Mouse (Mus musculus) adipocyte (in vitro differentiated cells): ENCODE results near the gene Rcan1.
A peak's percentile ranks its signal among the peaks of the same experiment; 100 is the strongest.

ENCODE experiments used
- DNase-seq: peaks from one replicate; pipeline ENCODE4 v3.0.0-alpha.2; 2016; ENCODE audit warnings: low spot score

The Rcan1 gene

DNA sequence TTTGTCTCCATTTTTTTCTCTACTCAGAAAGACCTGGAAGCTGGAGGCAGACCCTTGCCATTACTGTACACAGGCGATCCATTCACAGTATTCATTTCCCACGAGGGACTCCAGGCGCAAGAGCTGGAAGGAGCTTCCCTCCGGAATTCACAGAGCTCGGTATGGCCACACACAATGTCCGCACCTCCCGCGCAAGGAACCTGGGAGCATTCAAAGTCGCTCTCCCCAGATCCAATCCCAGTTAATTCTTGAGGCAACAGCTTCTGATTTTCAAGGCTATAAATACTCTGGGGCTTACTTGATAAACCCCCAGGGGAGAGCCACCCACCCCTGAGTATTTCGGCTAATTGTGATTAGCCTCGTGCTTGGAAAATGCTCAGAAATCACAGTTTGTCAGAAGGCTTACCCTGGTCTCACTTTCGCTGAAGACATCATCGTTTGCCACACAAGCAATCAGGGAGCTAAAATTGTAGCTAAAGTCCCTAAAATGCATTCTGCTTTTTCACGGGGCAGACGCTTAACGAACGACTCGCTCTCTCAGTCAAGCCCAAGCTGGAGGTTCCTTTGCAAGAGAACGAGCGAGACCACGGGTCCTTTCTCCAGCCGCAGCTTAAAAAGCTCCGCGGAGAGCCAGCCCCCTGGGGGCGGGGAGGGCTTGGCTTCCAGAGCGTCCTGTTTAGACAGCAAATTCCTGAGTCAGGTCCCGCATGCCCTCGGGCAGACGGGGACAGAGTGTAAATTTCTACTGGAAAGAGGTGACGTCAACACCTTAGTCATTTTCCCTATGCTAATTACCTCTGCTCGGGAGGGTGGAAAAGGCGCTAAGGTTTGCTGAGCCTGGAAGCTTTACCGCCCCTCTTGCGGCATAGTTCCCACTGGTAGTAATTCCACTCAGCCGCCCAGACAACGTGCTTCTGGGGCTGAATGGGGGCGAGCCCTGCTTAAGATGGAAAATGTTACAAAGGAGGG, 70.9 kb downstream of the Rcan1 start:
- peak; percentile 84 for DNase-seq

DNA sequence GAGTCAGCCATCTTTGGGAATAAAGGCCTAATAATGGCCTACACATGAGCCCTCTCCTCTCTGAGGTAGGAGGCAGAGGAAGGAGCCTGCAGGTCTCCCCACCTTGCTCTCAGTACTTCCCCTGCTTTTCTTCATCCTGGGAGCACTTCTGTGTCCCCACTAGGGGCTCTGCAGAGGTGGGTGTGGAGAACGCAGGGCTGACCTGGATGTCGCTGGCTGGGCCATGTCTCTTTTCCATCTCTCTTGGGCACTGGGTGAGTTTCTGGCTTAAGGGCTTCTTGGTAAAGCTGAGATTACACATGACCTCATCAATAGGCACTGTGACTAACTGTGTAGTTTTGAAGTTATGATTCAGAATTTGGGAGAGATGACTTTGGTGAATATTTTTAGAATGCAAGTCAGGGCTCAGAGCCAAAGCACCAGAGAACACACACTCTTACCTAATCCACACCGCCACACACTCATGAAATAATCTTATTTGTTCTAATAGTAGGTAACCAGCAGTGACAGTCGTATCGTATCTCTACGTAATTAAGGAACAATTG, 72.0 kb downstream of the Rcan1 start:
- peak; percentile 51 for DNase-seq

DNA sequence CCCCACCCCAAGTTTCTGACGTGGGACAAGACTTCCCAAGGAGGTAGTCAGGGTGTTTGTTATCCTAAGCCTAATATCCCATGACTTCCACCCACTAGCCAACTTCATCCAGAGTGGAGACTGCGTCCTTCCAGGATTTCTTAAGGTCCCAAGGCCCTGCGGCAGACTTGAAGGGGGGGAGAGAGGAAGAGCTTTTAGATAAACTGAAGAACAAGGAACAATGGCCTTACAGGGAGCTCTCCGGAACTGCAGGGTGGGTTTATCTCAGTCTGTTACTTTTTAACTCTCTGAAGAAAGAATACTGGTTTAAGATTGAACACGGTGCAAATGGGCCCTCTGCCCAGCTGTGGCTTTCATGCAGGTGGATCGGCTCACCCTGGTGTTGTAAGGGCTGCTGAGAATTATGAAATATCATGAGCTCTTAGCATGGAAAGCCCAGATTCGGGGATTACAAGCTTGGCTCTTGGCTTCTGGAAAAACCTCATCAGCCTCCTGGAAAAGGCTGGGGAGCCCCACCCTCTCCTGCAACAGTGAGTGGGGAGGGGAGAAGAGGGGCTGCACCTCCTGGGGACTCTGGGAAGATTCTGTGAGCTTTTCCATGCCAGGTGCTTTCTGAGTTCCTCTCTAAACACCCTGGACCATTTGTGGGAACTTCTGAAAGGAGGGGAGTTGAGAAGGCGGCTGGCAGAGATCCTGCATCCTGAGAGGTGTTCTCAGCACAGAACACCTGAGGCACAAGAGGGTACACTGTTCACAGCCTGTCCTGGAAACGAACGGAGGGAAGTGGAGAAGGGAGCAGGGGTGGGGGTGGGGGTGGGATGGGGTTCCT, 72.7 kb downstream of the Rcan1 start:
- no peak for DNase-seq

DNA sequence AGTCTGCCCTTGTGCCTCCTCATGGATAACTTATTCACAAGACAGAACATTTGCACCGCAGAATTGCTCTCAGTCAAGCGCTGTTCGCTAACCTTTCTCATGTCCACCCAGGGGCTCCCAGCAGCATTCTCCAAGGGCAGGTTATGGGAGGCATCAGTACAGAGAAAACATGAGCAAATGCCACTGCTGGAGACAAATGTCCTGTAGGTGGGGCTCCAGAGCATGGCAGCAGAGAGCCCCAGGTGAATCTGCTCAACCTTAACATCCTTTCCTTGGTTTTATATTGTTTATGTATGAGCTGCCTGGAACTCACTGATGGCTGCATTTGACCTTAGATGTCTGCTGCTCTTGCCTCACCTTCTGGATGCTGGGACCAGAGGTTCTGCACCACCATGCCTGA, 76.9 kb downstream of the Rcan1 start:
- DNase-seq: no peak

DNA sequence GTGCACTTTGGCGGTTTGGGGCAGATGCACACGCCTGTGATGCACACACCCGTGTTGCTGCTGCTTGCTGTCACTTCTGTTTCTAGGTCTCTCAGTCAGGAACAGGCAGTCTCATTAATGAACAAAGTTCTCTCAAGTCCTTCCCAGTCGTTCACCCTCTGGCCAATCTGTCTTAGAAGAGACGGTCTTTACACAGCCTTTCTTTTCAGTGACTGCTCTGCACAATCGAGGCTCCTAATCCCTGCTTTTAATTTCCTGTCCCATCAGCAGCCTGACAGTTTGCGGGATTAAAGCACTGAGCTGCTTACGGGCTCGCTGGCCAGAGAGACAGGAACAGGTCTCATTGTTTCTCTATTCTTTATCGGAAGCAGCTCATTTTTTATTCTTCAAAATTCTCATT, 83.0 kb downstream of the Rcan1 start:
- no peak for DNase-seq

DNA sequence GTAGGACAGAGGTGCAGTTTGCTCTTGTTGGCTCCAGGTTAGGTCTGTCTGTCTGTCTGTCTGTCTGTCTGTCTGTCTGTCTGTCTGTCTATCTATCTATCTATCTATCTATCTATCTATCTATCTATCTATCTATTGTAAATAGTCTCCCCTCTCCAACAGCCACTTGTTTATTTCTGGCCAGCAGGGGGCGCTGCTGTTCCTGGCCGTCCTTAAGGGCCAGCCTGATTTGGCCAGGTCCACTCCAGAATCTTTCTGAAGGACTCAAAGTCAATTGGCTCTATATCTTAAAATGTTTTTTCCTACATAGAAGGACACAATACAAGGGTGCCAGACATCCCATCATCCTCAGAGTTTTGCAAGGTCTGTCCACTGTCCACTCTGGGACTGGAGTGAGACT, 85.6 kb downstream of the Rcan1 start:
- peak; percentile 73 for DNase-seq

DNA sequence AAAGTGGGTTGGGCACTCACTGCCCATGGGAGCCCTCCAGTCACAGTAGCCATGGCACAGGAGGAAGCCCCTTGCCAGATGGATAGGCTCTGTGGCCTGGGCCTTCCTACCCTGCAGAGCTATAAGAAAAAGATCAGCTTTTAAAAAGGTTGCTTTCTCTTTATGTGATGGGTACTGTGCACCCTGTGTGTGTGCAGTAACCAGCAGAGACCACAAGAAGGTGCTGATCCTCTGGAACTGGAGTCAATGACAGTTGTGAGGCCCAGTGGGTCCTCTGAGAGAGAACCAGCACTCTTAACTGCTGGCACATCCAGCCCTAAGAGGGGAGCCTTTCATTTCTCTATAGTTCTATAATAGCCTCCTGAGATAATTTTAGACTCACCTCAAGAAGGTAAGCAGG, 87.3 kb downstream of the Rcan1 start:
- DNase-seq: no peak

DNA sequence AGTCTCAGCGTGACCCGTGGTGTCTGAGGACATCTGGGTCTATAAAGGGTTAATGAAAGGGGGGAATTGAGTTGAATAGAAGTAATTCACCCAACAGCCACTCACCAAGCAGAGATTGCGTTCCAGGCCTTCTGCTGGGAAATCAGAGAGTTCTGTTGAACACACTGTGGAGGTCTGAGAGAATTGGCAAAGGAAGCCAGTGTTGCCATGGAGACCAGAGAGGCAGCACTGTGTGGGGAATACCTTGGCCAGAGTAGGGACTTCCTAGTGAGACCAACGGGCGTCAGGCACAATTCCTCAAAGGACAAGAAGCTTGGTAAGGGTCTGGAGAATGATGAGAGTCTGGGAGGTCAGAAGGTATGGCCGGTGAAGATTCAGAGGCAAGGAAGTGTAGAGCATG, 88.2 kb downstream of the Rcan1 start:
- DNase-seq: no peak

DNA sequence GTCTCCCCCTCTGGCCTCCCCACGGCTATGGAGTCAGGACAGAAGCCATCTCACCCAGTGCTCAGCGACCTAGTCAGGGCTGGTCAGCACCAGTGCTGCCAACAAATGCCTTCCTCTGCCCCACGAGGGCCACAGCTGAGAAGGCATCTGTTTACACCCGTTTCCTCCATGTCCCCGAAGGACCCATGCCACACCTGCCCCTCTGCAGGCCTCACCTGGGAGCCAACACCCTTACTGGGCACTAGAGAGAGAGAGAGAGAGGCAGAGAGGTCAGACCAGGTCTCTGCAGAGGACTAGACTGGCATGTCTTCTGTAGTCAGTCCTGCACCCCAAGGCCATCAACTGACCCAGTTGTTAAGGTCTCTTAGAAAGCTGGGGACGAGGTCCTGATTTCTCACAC, 89.6 kb downstream of the Rcan1 start:
- DNase-seq: no peak

DNA sequence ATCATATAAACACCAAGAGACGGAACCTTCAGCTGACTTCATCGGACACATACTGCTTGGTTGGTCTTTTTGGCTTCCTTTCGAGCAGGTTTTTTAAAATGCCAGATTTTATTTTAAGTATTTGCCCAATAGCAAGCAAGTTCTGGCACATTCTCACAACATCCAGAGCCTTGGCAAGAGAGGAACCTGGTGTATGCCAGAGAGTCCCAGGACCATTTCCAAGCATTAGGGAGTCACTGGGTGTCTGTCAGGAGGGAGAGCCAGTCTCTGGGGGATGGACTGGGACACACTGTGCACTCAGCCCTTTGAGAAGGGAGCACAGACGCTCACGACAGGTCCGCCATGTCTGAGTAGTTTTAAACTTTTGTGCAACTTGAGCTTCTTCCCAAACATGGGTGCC, 93.7 kb downstream of the Rcan1 start:
- DNase-seq: peak; percentile 50

DNA sequence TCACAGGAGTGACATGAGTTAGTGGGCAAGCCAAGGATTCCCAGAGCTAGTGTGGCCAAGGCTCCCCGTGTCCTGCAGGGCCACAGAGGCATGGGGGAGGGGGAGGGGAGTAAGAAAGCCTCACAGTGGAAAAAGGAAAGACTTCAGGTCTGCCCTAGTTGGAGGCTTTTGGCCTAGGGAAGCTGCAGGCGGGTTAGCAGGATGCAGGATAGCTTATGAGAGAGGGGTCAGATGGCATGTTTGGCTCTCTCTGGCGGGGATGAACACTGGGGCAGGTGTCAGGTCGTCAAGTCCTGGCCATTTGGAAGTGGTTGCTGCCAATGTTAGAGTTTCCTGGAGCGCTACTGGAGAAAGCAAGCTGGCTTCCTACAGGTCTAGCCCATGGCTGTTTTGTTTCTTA, 99.0 kb downstream of the Rcan1 start:
- no peak for DNase-seq

DNA sequence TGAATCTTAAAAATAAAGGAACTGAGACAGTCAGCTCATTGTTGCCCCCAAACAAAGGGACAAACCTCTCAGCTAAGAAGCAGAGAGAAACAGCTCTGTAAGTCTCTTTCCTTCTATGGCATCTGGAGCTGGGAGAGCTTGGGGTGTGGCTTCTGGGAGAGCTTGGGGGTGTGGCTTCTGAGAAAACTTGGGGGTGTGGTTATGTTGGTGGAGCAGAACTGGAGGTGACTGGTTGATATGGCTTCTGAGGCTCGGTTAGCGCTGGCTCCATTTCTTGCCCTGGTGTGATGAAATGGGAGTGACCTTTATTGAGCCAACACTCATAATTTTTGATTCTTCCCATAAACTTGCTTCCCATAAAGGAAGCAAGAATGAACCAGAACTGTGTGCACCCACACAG, 101.4 kb downstream of the Rcan1 start:
- peak; percentile 73 for DNase-seq

DNA sequence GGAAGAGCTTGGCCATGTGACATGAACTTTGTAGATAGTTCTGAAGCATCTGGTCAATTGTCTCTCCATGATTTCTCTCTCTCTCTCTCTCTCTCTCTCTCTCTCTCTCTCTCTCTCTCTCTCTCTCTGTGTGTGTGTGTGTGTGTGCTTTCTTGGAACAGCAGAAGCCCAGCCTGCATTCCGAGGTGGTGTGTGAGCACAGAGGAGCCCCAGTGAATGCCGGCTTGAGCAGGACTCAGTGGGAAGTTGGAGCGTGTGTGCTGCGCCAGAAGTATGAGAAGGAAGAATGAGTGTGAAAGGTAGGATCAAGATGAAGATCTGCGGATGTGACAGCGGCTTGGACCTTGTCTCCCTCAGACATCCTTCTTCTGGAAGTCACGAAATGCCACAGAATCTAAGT, 105.2 kb downstream of the Rcan1 start:
- no peak for DNase-seq

DNA sequence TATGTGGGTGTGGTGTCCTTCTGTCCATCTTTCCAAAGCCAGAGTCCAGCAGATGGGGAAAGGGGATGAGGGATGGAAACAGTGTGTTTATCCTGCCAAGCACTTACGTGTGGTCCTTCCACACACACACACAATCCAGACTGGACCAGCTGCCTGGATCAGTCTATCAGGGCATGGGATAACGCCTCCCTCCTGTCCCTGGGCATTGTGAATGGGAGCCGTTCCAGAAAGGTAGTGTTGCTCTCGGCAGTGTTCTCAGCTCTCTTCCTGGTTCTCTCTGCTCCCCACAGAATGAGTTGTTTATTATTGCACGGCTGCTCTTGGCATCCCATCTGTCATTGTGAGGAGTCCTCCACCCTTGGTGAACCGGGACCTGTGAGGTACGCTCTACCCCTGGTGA, 110.0 kb downstream of the Rcan1 start:
- no peak for DNase-seq

DNA sequence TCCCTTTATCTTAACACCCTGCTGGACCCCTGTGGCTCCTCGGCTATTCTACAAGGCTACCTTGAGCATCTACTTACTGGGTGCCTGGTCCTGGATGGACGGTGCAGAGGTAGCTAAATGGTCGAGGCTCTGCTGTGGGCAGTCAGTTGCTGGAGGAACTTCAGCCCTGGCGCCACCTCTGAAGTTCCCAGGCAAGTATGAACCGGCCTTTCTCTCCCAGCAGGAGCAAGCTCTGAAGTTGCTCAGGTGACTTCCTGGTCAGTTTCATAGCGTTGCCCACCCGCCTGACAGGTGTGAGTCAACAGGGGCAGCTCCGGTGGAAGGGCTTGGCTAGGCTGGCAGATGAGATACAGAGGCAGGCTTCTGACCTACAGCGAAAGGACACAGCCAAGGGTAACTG, 111.4 kb downstream of the Rcan1 start, which contains the start of gene Kcne1:
Kcne1 (minus strand) TSS at position 240 of the 400 bp plus-strand sequence.
- DNase-seq: no peak

DNA sequence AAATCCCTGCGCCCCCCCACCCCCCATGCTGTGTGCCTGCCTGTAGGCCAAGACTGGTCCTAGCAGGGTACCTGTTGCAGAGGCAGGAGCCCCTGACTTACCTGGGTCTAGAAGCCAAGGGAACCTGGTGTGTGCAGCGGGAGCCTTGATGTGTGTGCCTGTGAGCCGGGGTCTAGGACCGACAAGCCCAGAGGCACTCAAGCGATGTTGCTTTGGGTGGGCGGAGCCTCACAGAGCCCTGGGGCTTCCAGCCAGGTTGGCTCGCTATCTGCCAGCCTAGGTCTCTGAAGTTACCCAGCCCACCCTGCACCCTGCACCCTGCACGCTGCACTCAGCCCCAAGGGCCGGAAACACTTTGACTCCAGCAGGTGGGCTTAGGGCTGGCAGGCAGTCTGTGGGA, 111.9 kb downstream of the Rcan1 start:
- no peak for DNase-seq

DNA sequence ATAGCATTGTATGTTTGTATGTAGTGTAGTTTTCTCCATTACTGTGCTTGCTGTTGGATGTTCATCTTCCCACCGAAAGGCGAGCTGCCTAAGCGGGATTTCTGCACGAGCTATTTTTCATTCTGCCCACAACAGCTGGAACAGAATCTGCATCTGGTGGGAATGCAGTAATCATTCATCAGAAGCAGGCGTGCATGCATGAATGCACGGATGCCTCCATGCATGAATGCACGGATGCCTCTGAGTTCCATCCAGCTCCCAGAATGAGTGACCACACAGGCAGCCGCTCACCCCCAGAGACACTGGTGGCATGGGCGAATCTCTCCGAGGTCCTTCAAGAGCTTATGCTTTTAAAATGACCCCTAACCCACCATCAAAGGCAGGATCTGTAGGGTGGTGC, 113.1 kb downstream of the Rcan1 start:
- DNase-seq: no peak

DNA sequence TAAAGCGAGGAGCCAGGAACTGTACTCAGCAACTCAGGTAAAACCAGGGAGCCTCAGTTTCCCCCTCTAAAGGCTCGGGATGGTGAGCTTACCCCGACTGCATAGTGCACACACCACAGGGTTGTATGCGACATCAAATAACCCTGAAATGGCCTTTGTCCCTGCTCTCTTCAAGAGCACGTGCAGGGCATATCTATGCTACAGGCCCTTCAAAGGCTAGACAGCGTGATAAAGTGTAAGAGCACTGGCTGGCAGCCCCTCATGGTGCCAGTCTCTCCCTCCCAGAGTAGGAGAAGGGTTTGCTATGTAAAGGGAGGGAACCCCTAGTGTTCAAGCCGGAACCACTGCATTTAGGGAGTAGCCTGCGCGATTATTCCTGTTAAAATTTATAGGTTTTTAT, 113.6 kb downstream of the Rcan1 start:
- DNase-seq: no peak

DNA sequence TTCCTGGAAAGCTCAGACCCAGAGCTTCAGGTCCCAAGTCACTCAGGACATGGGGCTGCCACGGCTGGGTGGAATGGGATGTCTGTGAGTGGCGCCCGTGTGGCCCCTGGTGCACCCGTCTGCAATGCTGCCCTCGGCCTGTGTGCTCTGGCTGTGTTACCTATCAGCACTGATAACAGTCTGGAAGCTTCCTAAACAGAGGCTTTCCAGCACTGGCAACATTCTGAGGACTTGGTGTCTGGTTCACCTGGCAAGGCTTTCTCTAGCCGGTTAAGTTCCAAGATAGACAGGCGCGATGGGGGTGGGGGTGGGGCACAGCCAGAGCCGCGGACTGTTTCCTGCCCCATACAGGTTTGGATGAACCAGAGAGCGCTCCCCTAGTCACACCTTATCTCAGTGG, 114.7 kb downstream of the Rcan1 start:
- DNase-seq: no peak

DNA sequence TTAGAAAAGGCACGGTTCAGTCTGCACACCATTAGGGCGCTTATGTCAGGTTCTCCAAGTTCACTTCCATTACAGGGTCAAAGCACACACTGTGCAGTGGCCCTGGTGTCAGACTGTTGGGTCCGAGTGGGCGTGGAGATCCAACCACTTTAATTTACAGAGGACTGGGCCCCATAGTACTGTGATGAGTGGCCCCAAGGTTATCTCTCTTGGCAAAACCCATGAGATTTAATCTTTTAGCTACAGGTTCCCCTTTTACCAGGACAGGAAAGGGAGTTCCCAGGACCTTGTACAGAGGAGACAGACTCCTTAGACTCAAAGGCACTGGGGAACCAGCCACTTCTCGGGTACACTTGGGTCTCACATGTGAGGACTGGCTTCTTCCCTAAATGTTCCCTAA, 115.3 kb downstream of the Rcan1 start:
- DNase-seq: no peak

DNA sequence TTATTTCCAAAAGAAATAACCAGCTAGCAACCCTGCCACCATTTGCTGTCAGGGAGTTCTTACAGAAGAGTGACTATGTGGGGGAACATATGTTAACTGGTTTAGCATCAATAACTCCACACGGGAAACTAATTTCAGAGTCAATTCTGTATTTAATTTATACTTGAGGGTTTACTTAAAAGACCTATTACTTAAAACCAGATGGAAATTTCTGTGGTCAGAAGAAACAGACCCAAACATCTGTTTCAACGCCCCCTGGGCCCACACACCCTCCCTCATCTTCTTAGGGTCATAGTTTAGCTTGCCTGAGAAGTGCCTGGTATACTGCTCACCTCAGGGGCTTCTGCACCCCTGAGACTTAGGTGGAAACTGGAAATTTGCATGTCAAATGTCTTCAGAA, 116.8 kb downstream of the Rcan1 start:
- no peak for DNase-seq

DNA sequence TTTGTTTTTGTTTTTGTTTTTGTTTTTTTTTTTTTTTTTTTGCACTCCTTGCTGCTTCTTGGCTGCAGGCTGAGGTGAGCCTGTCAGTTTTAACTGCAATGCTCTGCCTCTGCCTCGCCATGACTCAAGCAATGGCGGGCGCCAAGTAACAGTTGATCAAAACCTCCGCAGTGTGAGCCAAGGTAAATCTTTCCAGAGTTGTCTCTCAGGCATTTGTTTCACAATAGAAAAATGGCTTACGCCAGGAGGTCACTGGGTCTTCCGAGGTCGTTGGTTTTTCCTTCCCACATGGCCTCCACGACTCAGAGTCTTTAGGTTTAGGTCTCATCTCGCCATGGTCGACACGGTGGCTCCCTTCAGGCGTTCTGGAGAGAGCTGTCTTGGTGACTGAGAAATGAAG, 117.4 kb downstream of the Rcan1 start:
- DNase-seq: no peak

DNA sequence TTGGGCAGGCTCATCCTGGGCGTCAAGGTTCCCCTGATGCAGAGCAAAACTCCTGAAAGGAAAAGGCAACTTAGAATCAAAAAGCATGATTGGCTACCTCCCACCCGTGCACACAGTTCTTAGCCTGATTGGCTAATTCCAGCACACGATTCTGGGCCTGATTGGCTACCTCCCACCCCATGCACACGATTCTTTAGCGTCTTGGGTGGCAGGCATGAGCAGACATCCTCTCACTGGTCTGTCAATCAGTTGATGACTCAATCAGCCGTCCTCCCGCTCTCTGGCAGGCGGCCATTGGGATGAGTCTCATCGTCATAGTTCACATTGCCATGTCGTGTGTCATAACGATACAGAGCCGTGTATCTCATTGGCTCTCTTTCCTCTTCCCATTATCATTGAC, 121.7 kb downstream of the Rcan1 start:
- DNase-seq: peak; percentile 19
